Mouse (Mus musculus): ENCODE results near the gene Ppfibp2. TPM values are rescaled to one million over a fixed set of nuclear protein-coding genes. Genes with fewer than 3 reads are reported as not detected.
A peak's percentile ranks its signal among the peaks of the same experiment; 100 is the strongest.

Gene Ppfibp2
- total RNA-seq, 2 experiments from 2014 or later: 4.0 to 4.5 TPM

GRCm38 (mm10) chr7:107742963-107743465, 148.0 kb downstream of the Ppfibp2 start:
- no peak for DNase-seq (ENCODE audit: low spot score in 2 of 2)
- intact Hi-C loops (cut with DNase I): loop anchor here (10.0 kb wide), 1 partner anchor 528 kb away; no protein-coding TSS in a partner anchor

- DNase-seq (ENCODE audit: low spot score in 2 of 2): no peak
- intact Hi-C loops (cut with DNase I): loop anchor here (10.0 kb wide), 1 partner anchor 530 kb away; no protein-coding TSS in a partner anchor
These were observed 149.4 kb downstream of the Ppfibp2 start for GRCm38 (mm10) chr7:107744454-107744853.

- intact Hi-C loops (cut with DNase I): loop anchor here (10.0 kb wide), 1 partner anchor 530 kb away; no protein-coding TSS in a partner anchor
These were observed 150.1 kb downstream of the Ppfibp2 start for GRCm38 (mm10) chr7:107745111-107745510.

GRCm38 (mm10) chr7:107746036-107746435, 151.0 kb downstream of the Ppfibp2 start:
- no peak for DNase-seq (ENCODE audit: low spot score in 2 of 2)
- intact Hi-C loops (cut with DNase I): loop anchor here (10.0 kb wide), 1 partner anchor 531 kb away; no protein-coding TSS in a partner anchor

More at GRCm38 (mm10) chr7:107745111-107745510, 150.1 kb downstream of the Ppfibp2 start:
- no peak for DNase-seq (ENCODE audit: low spot score in 2 of 2)

- DNase-seq (ENCODE audit: low spot score in 2 of 2): no peak
- intact Hi-C loops (cut with DNase I): loop anchor here (10.0 kb wide), 1 partner anchor 533 kb away; no protein-coding TSS in a partner anchor
These were observed 152.5 kb downstream of the Ppfibp2 start for GRCm38 (mm10) chr7:107747476-107747875.

GRCm38 (mm10) chr7:107747954-107748353, 152.9 kb downstream of the Ppfibp2 start:
- intact Hi-C loops (cut with DNase I): loop anchor here (10.0 kb wide), 1 partner anchor 533 kb away; no protein-coding TSS in a partner anchor
- DNase-seq (ENCODE audit: low spot score in 2 of 2): peak; percentile 41 to 52

- intact Hi-C loops (cut with DNase I): loop anchor here (1.0 to 10.0 kb wide), 2 partner anchors 31 to 534 kb away; no protein-coding TSS in a partner anchor
- peak; percentile 62 to 64 for DNase-seq (ENCODE audit: low spot score in 2 of 2)
These were observed 154.3 kb downstream of the Ppfibp2 start for GRCm38 (mm10) chr7:107749270-107749669.

GRCm38 (mm10) chr7:107749721-107750120, 154.7 kb downstream of the Ppfibp2 start:
- intact Hi-C loops (cut with DNase I): loop anchor here (1.0 to 10.0 kb wide), 2 partner anchors 31 to 535 kb away; no protein-coding TSS in a partner anchor
- no peak for DNase-seq (ENCODE audit: low spot score in 2 of 2)

GRCm38 (mm10) chr7:107752031-107752520, 157.1 kb downstream of the Ppfibp2 start:
- no peak for DNase-seq (ENCODE audit: low spot score in 2 of 2)
- intact Hi-C loops (cut with DNase I): no loop called here

GRCm38 (mm10) chr7:107755905-107756304, 160.9 kb downstream of the Ppfibp2 start:
- intact Hi-C loops (cut with DNase I): no loop called here
- no peak for DNase-seq (ENCODE audit: low spot score in 2 of 2)

- intact Hi-C loops (cut with DNase I): no loop called here
These were observed 161.7 kb downstream of the Ppfibp2 start for GRCm38 (mm10) chr7:107756748-107757147.

GRCm38 (mm10) chr7:107757308-107758151, 162.5 kb downstream of the Ppfibp2 start, which contains the start of gene Cyb5r2:
Cyb5r2 (minus strand) TSS chr7:107758032.
- intact Hi-C loops (cut with DNase I): no loop called here
- peak in 1 of 2 experiments; percentile 25 for DNase-seq (ENCODE audit: low spot score in 2 of 2)

More at GRCm38 (mm10) chr7:107756748-107757147, 161.7 kb downstream of the Ppfibp2 start:
- DNase-seq (ENCODE audit: low spot score in 2 of 2): no peak

- DNase-seq (ENCODE audit: low spot score in 2 of 2): no peak
- intact Hi-C loops (cut with DNase I): no loop called here
These were observed 175.8 kb downstream of the Ppfibp2 start for GRCm38 (mm10) chr7:107770812-107771211.

GRCm38 (mm10) chr7:107778216-107778615, 183.2 kb downstream of the Ppfibp2 start:
- no peak for DNase-seq (ENCODE audit: low spot score in 2 of 2)
- intact Hi-C loops (cut with DNase I): no loop called here

- intact Hi-C loops (cut with DNase I): loop anchor here (1.0 kb wide), 1 partner anchor 30 kb away; no protein-coding TSS in a partner anchor
- peak; percentile 8 to 14 for DNase-seq (ENCODE audit: low spot score in 2 of 2)
These were observed 184.6 kb downstream of the Ppfibp2 start for GRCm38 (mm10) chr7:107779611-107780010.

- peak; percentile 39 to 53 for DNase-seq (ENCODE audit: low spot score in 2 of 2)
- intact Hi-C loops (cut with DNase I): no loop called here
These were observed 193.1 kb downstream of the Ppfibp2 start for GRCm38 (mm10) chr7:107787977-107788620.

GRCm38 (mm10) chr7:107796500-107796899, 201.5 kb downstream of the Ppfibp2 start:
- DNase-seq (ENCODE audit: low spot score in 2 of 2): no peak
- intact Hi-C loops (cut with DNase I): no loop called here

All from left cerebral cortex, postnatal 14 days (tissue).